Comparison of ENCODE assay signal across 8 mouse cellular contexts in the genomic region with DNA sequence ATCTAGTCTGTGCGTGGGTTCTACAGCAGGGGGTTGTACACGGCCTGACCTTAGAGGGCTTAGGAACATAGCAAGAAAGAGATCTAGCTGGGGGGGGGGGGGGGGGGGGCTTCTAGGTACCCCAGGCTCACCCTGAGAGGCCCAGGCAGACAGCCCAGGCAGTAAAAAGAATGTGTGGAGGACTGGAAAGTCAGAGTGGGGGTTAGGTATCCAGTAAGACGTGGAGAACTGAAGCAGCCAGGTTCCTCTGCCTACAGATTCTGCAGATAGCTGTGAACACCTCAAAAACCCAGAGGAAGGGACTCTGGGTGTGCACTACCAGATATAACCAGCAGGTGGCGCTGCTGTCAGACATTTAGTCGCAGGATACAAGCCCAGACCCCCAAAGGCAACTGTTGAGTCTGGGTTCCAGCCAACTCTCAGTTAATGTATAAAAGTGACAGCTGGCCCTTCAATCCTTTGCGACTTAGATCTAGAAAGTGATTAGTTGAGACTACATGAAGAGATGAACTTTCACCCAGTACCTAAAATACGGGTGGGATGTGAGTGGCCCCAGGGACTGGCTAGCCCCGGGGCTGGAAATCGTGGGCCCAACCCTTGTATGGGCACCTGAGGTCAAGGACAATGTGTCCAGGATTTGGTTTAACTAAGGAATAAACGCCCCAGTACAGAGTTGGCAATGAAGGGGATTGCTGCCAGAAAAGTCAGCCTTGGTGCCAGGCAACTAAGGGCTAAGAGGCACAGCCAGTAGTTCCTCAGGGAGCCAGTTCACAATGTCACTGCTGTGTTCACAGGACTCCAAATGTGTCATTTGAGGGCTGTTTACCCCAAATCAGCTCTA.
DNase-seq lines count a peak whose midpoint lies in the region; ATAC-seq and TF ChIP-seq lines count a peak whose summit lies in the region.

No protein-coding gene starts in this region.

- no peaks in the 10 kb centered on the region for H3K36me3 ChIP-seq in C2C12 (ENCODE audit: control insufficient read depth, insufficient read depth)
- H3K36me3 ChIP-seq in embryonic facial prominence, embryonic 15.5 days, result peaks cover 28% of the 10 kb centered on the region
- H3K36me3 ChIP-seq in heart, postnatal 0 days (replicated peaks; ENCODE audit: control insufficient read depth, insufficient read depth, low read length), result 0 out of 2 replicates have a peak, but pooled peaks cover 8% of the 10 kb centered on the region
- H3K36me3 ChIP-seq in lung, embryonic 15.5 days, result peaks cover 16% of the 10 kb centered on the region; the same call in 1 of the 2 replicates

- no peaks in the 10 kb centered on the region for H3K79me3 ChIP-seq in C2C12 (ENCODE audit: low read depth)

- 23% methylated on average over 10 of the region's 10 CpGs for WGBS in embryonic facial prominence, embryonic 15.5 days
- WGBS in heart, postnatal 0 days, result 32% methylated on average over 10 of the region's 10 CpGs
- 17% methylated on average over 10 of the region's 10 CpGs for WGBS in lung, embryonic 15.5 days

- H3K4me3 ChIP-seq in C2C12 (ENCODE audit: insufficient read depth, poor library complexity, severe bottlenecking), result no peak overlapping the region
- no peak overlapping the region for H3K4me3 ChIP-seq in embryonic facial prominence, embryonic 15.5 days (replicated peaks)
- no peak overlapping the region for H3K4me3 ChIP-seq in heart, postnatal 0 days (ENCODE audit: low read depth, low read length)
- H3K4me3 ChIP-seq in lung, embryonic 15.5 days, result no peak overlapping the region

- H3K27ac ChIP-seq in embryonic facial prominence, embryonic 15.5 days (replicated peaks), result 0 out of 2 replicates have a peak overlapping the region, but pooled peaks have one; percentile 19
- no peak overlapping the region for H3K27ac ChIP-seq in heart, postnatal 0 days (ENCODE audit: low read depth)
- H3K27ac ChIP-seq in lung, embryonic 15.5 days, result peak overlapping the region; percentile 25

- DNase-seq in adrenal gland, postnatal 25 days, result peak; percentile 78
- peak; percentile 36 for DNase-seq in heart, postnatal 0 days (ENCODE audit: low spot score)
- peak; percentile 95 to 97 for DNase-seq in kidney, postnatal 4 days
- DNase-seq in retina, adult 2 months (ENCODE audit: low read depth, low spot score), result peak; percentile 25
- DNase-seq in thymus, postnatal 4 days, result peak; percentile 92

- H3K27me3 ChIP-seq in C2C12 (ENCODE audit: control insufficient read depth, insufficient read depth, insufficient read length), result peaks cover 37% of the 10 kb centered on the region
- H3K27me3 ChIP-seq in embryonic facial prominence, embryonic 15.5 days, result no peaks in the 10 kb centered on the region
- no peaks in the 10 kb centered on the region for H3K27me3 ChIP-seq in heart, postnatal 0 days (ENCODE audit: control insufficient read depth, insufficient read depth, low read length)
- H3K27me3 ChIP-seq in lung, embryonic 15.5 days, result no peaks in the 10 kb centered on the region

- H3K4me2 ChIP-seq in embryonic facial prominence, embryonic 15.5 days (replicated peaks), result no peak overlapping the region
- H3K4me2 ChIP-seq in heart, postnatal 0 days (ENCODE audit: low read depth, low read length), result no peak overlapping the region
- H3K4me2 ChIP-seq in lung, embryonic 15.5 days, result no peak overlapping the region

- H3K79me2 ChIP-seq in C2C12 (ENCODE audit: control insufficient read depth, insufficient read depth), result no peaks in the 10 kb centered on the region

- H3K4me1 ChIP-seq in embryonic facial prominence, embryonic 15.5 days, result peaks cover 16% of the 10 kb centered on the region
- H3K4me1 ChIP-seq in heart, postnatal 0 days (ENCODE audit: control insufficient read depth, insufficient read depth), result no peaks in the 10 kb centered on the region
- peaks cover 20% of the 10 kb centered on the region for H3K4me1 ChIP-seq in lung, embryonic 15.5 days

- H3K9ac ChIP-seq in embryonic facial prominence, embryonic 15.5 days, result no peak overlapping the region
- no peak overlapping the region for H3K9ac ChIP-seq in heart, postnatal 0 days (replicated peaks; ENCODE audit: low read depth, low read length)
- no peak overlapping the region for H3K9ac ChIP-seq in lung, embryonic 15.5 days

- no peaks in the 10 kb centered on the region for H3K9me3 ChIP-seq in embryonic facial prominence, embryonic 15.5 days (replicated peaks)
- no peaks in the 10 kb centered on the region for H3K9me3 ChIP-seq in heart, postnatal 0 days (replicated peaks; ENCODE audit: control insufficient read depth, low read length)
- no peaks in the 10 kb centered on the region for H3K9me3 ChIP-seq in lung, embryonic 15.5 days

- ATAC-seq in embryonic facial prominence, embryonic 15.5 days (ENCODE audit: insufficient number of reproducible peaks, low FRiP score, low TSS enrichment, low read depth), result peak; percentile 44; the same call in 1 of the 2 replicates
- peak; percentile 40 for ATAC-seq in heart, postnatal 0 days (ENCODE audit: insufficient read depth, low read depth)
- ATAC-seq in lung, embryonic 15.5 days (ENCODE audit: borderline replicate concordance, extremely low read depth, low FRiP score, low TSS enrichment), result peak; percentile 43

- TF ChIP-seq EP300 in heart, postnatal 0 days (IDR thresholded peaks at IDR 0.05; ENCODE audit: low read depth), result no peak

- no peak overlapping the region for H3ac ChIP-seq in C2C12 (ENCODE audit: control insufficient read depth, insufficient read length, low read depth)

- TF ChIP-seq CTCF in C2C12 (IDR thresholded peaks at IDR 0.05; ENCODE audit: control insufficient read depth, insufficient read depth, insufficient read length), result peak; percentile 68
- peak; percentile 90 for TF ChIP-seq CTCF in heart, postnatal 0 days (IDR thresholded peaks at IDR 0.05; ENCODE audit: low read depth)

TF ChIP-seq in C2C12, 6 proteins besides CTCF, POLR2A, EP300 and RAD21:
- TF ChIP-seq MAX (IDR thresholded peaks at IDR 0.05), result no peak
- TF ChIP-seq FOSL1 (IDR thresholded peaks at IDR 0.05; ENCODE audit: insufficient read depth, low read length, poor library complexity, severe bottlenecking), result no peak
- TF ChIP-seq CEBPB (IDR thresholded peaks at IDR 0.05; ENCODE audit: low read depth), result no peak
- no peak for TF ChIP-seq MYOG (IDR thresholded peaks at IDR 0.05; ENCODE audit: control insufficient read depth, extremely low read depth, insufficient read length)
- no peak for TF ChIP-seq USF1 (IDR thresholded peaks at IDR 0.05; ENCODE audit: low read depth)
- no peak for TF ChIP-seq MYOD1 (IDR thresholded peaks at IDR 0.05; ENCODE audit: control insufficient read depth, insufficient read length, low read depth)

Comparison
In these comparisons a context has a peak if more than half of its experiments do, and no peak if none do; other contexts are left out.
1. DNase-seq: peak in every context shown above with its lines; median percentile 96 in kidney, postnatal 4 days; 92 in thymus, postnatal 4 days; 78 in adrenal gland, postnatal 25 days; 36 in heart, postnatal 0 days; 25 in retina, adult 2 months.